Mouse (Mus musculus) neural tube, embryonic 14.5 days (tissue): Measurements from ENCODE around the gene Slc6a21. TPM values are rescaled to one million over a fixed set of nuclear protein-coding genes. Genes with fewer than 3 reads are reported as not detected.
"Not testable (repeated sequence)": the region's sequence is repeated elsewhere in the genome, so short reads cannot be mapped to it uniquely, and the experiment has no call there.

Source experiments
- ATAC-seq: fragments of 200-750 bp; cut with Nextera tagmentation; 2 replicates; pipeline ENCODE4 v1.8.0; 2017; ENCODE audit warnings: low read depth, mild to moderate bottlenecking, moderate TSS enrichment, moderate library complexity
- H3K27ac ChIP-seq: fragments of 300-500 bp; sonication (generic); 2 replicates; pipeline ENCODE4 v1.5.1; 2014; ENCODE audit warnings: low read depth, mild to moderate bottlenecking, control low read depth, low read length, moderate library complexity, mixed read lengths
- H3K27me3 ChIP-seq: fragments of 300-500 bp; sonication (generic); 2 replicates; pipeline ENCODE4 v1.6.1; 2014; ENCODE audit warnings: low read length; ENCODE audit not compliant: control insufficient read depth, insufficient read depth
- H3K36me3 ChIP-seq: fragments of 300-500 bp; sonication (generic); 2 replicates; pipeline ENCODE4 v1.6.1; 2014; ENCODE audit warnings: low read length, mixed read lengths; ENCODE audit not compliant: control insufficient read depth, insufficient read depth
- H3K4me1 ChIP-seq: fragments of 300-500 bp; sonication (generic); 2 replicates; pipeline ENCODE4 v1.6.1; 2014; ENCODE audit warnings: low read length; ENCODE audit not compliant: control insufficient read depth, insufficient read depth
- H3K4me2 ChIP-seq: fragments of 300-500 bp; sonication (generic); 2 replicates; pipeline ENCODE4 v1.6.1; 2014; ENCODE audit warnings: mild to moderate bottlenecking, low read depth, low read length, control low read depth
- H3K4me3 ChIP-seq: fragments of 300-500 bp; sonication (generic); 2 replicates; pipeline ENCODE4 v1.5.1; 2014; ENCODE audit warnings: low read depth, low read length, control low read depth, mixed read lengths
- H3K9ac ChIP-seq: fragments of 300-500 bp; sonication (generic); replicated peaks from 2 replicates; pipeline ENCODE4 v1.6.1; 2014; ENCODE audit warnings: low read depth, mild to moderate bottlenecking, control low read depth, low read length, mixed read lengths
- H3K9me3 ChIP-seq: fragments of 300-500 bp; sonication (generic); 2 replicates; pipeline ENCODE4 v1.6.1; 2016; ENCODE audit warnings: low read length; ENCODE audit not compliant: control insufficient read depth
- WGBS: fragments of 180-500 bp; shearing (Covaris S2); extraction: QIAGEN DNeasy Blood & Tissue Kit; methylation state at CpG from one replicate; pipeline ENCODE4 v1.1.7; 2014; 5-methylcytosine and 5-hydroxymethylcytosine counted together
- polyA plus RNA-seq: library from polyadenylated mRNA; unstranded; fragments of >200 nt; fragmentation: Nextera tagmentation; extraction: Ambion mirVana; gene quantifications from 2 replicates; pipeline ENCODE4 v1.2.1, GENCODE M21; 2014

The Slc6a21 gene
- polyA plus RNA-seq, 1 experiment from 2014 or later, result not detected

DNA sequence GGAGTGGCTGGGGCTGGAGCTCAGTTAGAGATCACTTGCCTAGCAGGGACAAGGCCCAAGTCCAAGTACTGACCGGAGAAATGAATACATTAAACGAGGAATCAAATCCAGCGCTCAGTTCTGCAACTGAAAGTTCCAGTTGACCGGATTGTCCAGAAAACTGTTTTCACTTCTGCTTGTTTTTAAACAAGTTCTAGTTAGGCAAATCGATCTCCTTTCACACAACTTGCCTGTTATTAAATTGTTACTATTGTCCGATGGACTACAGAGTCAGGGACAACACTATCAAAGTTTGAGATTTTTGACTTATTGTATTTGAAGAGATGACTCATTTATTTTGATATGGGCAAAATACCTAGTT, 35.9 kb upstream of the Slc6a21 start:
- peak overlapping the region; percentile 53 for H3K4me2 ChIP-seq
- H3K27ac ChIP-seq, result no peak overlapping the region
- WGBS, result 77% methylated on average over 6 of the region's 6 CpGs
- H3K27me3 ChIP-seq, result no peaks in the 10 kb centered on the region
- 0 out of 2 replicates have a peak, but pooled peaks cover 5% of the 10 kb centered on the region for H3K4me1 ChIP-seq
- peak overlapping the region; percentile 31; the same call in 1 of the 2 replicates for H3K4me3 ChIP-seq
- no peaks in the 10 kb centered on the region for H3K9me3 ChIP-seq
- ATAC-seq, result no peak
- no peak overlapping the region; the same call in 1 of the 2 replicates for H3K9ac ChIP-seq
- no peaks in the 10 kb centered on the region for H3K36me3 ChIP-seq

- ATAC-seq, result no peak
- no peaks in the 10 kb centered on the region for H3K4me1 ChIP-seq
- H3K27me3 ChIP-seq, result no peaks in the 10 kb centered on the region
- no peak overlapping the region for H3K9ac ChIP-seq
- no peak overlapping the region for H3K4me3 ChIP-seq
- H3K4me2 ChIP-seq, result no peak overlapping the region
- H3K27ac ChIP-seq, result no peak overlapping the region
- no peaks in the 10 kb centered on the region for H3K9me3 ChIP-seq
- H3K36me3 ChIP-seq, result no peaks in the 10 kb centered on the region
- WGBS, result 38% methylated on average over 3 of the region's 3 CpGs
Observed at GRCm38 (mm10) chr7:45247666-45248065, 29.6 kb upstream of the Slc6a21 start.

GRCm38 (mm10) chr7:45253806-45254205, 23.5 kb upstream of the Slc6a21 start:
- Histone ChIP-seq H3K36me3 (no peaks in the 10 kb centered on the region), H3K4me3 (no peak overlapping the region), H3K4me1 (no peaks in the 10 kb centered on the region), H3K4me2 (no peak overlapping the region), H3K9ac (no peak overlapping the region), H3K9me3 (no peaks in the 10 kb centered on the region), H3K27ac (no peak overlapping the region), H3K27me3 (no peaks in the 10 kb centered on the region)
- no peak for ATAC-seq
- WGBS, result 93% methylated on average over 8 of the region's 8 CpGs

DNA sequence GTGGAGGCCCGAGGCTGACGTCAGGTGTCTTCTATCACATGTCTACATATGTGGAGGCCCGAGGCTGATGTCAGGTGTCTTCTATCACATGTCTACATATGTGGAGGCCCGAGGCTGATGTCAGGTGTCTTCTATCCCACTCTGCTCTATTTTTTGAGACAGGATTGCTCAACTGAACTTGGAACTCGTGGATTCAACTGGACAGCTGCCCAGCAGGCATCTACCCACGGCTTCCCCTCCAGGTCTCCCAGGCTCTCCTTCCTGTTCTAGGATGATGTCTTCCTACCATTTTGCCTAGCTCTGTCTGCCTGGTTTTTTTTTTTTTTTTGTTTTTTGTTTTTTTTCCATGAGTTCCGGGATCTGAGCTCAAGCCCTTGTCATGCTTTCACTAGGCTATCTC, 21.5 kb upstream of the Slc6a21 start:
- not testable (repeated sequence) for H3K9me3 ChIP-seq, H3K9ac ChIP-seq, H3K27ac ChIP-seq, H3K4me1 ChIP-seq, ATAC-seq, H3K4me2 ChIP-seq, H3K27me3 ChIP-seq, H3K36me3 ChIP-seq, H3K4me3 ChIP-seq
- WGBS, result 90% methylated on average over 5 of the region's 7 CpGs

DNA sequence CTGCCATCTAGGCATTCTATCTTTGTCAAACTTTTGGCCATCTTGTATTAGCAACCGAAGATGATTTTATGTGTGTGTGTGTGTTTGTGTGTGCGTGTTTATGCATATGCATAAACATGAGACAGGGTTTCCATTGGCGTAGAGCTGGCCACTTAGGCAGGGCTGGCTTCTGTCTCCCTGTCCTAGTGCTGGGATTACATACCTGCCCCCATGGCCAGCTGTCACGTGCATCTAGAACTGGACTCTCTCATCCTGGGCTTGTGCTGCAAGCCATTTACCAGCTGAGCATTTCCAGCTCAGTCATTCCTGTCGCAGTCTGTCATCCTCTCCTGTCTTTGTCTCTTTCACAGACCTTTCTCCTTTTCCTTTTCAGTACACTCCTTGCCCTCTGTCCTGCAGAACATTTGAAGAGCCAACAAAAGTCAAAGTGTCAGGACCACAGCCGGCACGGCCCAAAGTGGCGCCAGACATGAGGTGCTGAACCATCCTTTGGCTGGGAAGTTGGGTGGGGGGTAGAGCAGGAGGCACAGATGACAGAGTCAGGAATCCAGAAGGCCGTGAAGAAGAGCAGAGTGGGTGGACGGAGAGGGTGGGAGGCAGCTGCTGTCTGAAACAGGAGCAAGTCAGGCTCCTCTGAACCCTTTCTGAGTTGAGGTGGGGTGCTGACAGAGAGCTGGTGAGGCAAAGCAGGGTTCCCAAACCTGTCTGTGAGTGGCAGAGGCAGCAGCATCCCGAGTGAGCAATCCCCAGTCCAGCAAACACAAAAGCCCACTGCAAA, 20.1 kb upstream of the Slc6a21 start:
- ATAC-seq, result no peak
- Histone ChIP-seq H3K36me3 (no peaks in the 10 kb centered on the region), H3K9me3 (no peaks in the 10 kb centered on the region), H3K4me1 (no peaks in the 10 kb centered on the region), H3K27me3 (no peaks in the 10 kb centered on the region), H3K4me2 (no peak overlapping the region), H3K9ac (no peak overlapping the region), H3K4me3 (no peak overlapping the region), H3K27ac (no peak overlapping the region)
- 58% methylated on average over 11 of the region's 11 CpGs for WGBS

- no peak overlapping the region for H3K4me2 ChIP-seq
- 83% methylated on average over 8 of the region's 8 CpGs for WGBS
- H3K4me1 ChIP-seq, result no peaks in the 10 kb centered on the region
- no peak overlapping the region for H3K4me3 ChIP-seq
- no peak for ATAC-seq
- H3K9ac ChIP-seq, result no peak overlapping the region
- no peaks in the 10 kb centered on the region for H3K36me3 ChIP-seq
- H3K27ac ChIP-seq, result no peak overlapping the region
- no peaks in the 10 kb centered on the region for H3K9me3 ChIP-seq
- no peaks in the 10 kb centered on the region for H3K27me3 ChIP-seq
Observed at GRCm38 (mm10) chr7:45259281-45259680, 18.0 kb upstream of the Slc6a21 start.

DNA sequence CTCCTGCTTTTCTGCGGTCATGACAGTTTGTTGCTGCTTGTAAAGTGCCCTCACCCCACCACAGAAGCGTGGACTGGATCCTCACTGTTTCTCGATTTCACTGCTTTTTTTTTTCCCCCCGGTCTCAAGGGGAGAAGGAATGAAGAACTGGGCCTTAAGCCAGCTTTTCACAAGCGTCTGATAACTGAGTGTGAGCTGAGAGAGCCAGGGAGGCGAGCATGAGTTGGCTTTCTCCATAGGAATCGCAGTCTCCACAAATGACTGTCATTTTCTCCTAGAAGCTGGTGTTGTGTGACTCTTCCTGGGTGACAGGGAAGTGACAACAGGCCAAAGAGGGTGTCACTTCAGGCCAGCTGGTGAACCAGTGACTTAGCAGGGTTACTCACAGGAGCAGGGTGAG, 15.0 kb upstream of the Slc6a21 start:
- WGBS, result 71% methylated on average over 7 of the region's 7 CpGs
- ATAC-seq, result no peak
- no peaks in the 10 kb centered on the region for H3K36me3 ChIP-seq
- H3K4me1 ChIP-seq, result no peaks in the 10 kb centered on the region
- H3K27me3 ChIP-seq, result no peaks in the 10 kb centered on the region
- no peak overlapping the region for H3K4me2 ChIP-seq
- H3K27ac ChIP-seq, result no peak overlapping the region
- no peaks in the 10 kb centered on the region for H3K9me3 ChIP-seq
- no peak overlapping the region for H3K4me3 ChIP-seq
- no peak overlapping the region for H3K9ac ChIP-seq

DNA sequence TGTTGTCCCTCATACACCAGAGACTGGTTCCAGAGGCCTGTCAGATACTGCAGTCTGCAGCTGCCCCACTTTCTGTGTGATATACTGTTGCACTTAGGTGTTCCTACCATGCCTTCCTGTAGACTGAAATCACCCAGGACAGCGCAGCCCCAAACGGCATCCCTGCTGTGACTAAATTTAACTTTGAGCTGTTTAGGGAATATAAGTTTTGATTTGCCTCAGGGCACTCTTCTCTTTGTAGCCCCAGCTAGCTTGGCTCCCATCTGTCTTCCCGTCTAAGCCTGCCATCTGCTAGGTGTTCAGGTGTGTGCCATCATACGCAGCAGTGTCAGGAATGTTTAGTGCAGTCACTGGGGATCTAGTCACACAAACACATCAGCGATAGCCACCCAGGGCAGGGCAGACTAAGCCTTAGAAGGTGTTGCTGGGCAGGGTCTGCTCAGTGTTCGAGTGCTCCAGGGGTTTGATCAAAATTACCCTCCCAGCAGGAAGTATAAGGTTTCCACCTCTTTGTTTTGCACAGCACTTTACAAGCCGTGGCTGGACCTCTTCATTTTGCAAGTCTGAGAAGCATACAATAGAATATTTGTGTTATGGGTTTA, 14.2 kb upstream of the Slc6a21 start:
- 57% methylated on average over 7 of the region's 7 CpGs for WGBS
- no peak overlapping the region for H3K4me2 ChIP-seq
- no peaks in the 10 kb centered on the region for H3K27me3 ChIP-seq

DNA sequence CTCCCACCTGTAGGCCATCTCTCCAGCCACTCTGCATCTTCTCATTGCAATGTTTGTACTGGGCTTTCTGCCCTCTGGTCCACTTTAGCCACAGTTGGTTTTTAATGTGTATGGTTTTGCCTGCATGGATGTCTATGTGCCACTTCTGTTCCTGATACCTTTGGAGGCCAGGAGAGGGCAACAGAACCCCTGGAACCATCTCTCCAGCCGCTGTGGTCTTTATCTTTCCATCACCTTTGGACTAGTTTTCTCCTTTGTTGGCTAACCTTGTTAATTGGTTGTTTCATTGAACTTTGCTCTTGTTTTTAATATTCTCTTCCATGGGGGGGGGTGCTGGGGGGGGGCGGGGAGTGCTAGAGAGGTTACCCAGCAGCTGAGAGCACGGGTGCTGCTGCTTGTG, 13.0 kb upstream of the Slc6a21 start:
- no peaks in the 10 kb centered on the region for H3K27me3 ChIP-seq
- ATAC-seq, result no peak
- no peak overlapping the region for H3K9ac ChIP-seq
- H3K9me3 ChIP-seq, result no peaks in the 10 kb centered on the region
- no peaks in the 10 kb centered on the region for H3K36me3 ChIP-seq
- WGBS, result 83% methylated on average over 3 of the region's 3 CpGs
- no peak overlapping the region for H3K27ac ChIP-seq
- H3K4me3 ChIP-seq, result no peak overlapping the region
- no peaks in the 10 kb centered on the region for H3K4me1 ChIP-seq
- H3K4me2 ChIP-seq, result no peak overlapping the region

More for the DNA sequence above, 14.2 kb upstream of the Slc6a21 start:
- Histone ChIP-seq H3K9me3 (no peaks in the 10 kb centered on the region), H3K4me1 (no peaks in the 10 kb centered on the region), H3K9ac (no peak overlapping the region), H3K27ac (no peak overlapping the region), H3K36me3 (no peaks in the 10 kb centered on the region), H3K4me3 (no peak overlapping the region)
- ATAC-seq, result no peak
